Mouse (Mus musculus): Measurements from ENCODE around the gene Actl10.

DNA sequence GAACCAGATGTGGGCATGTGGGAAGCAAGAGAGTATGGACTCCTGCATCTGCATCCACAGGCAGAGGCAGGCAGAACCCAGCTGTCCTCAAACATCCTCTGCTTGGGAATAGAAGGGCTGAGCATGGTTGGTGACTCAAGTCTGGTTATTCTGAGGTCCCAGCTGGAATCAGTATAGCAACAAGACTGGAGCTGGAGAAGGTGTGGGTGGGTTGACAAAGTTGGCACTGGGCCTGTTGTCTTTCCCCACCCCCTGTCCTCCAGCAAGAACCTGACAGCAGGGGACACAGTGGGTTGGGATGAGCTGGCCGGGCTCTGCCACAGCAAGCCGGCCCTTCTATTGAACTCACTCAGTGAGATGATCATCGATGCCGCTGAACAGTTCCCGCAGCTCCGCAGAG, 3.7 kb downstream of the Actl10 start:
- TF ChIP-seq CTCF (IDR thresholded peaks at IDR 0.05; ENCODE audit: control insufficient read depth, insufficient read depth, insufficient replicate concordance, low read depth, low read length) (no peak), POLR2A (IDR thresholded peaks at IDR 0.05; ENCODE audit: control insufficient read depth, low read depth, low read length) (no peak)

Data from testis, adult 2 months (tissue).